Mouse (Mus musculus) hindbrain, embryonic 10.5 days (tissue): ENCODE data around the gene Jak1. TPM values are rescaled to one million over a fixed set of nuclear protein-coding genes. Genes with fewer than 3 reads are reported as not detected.
A peak's percentile ranks its signal among the peaks of the same experiment; 100 is the strongest.
"Not testable (repeated sequence)": the region's sequence is repeated elsewhere in the genome, so short reads cannot be mapped to it uniquely, and the experiment has no call there.

Experiments
- DNase-seq: peaks from one replicate; pipeline ENCODE4 v3.0.0-alpha.2; 2017; ENCODE audit warnings: low spot score
- H3K27ac ChIP-seq: fragments of 300-500 bp; sonication (generic); 2 replicates; pipeline ENCODE4 v1.5.1; 2016; ENCODE audit warnings: mild to moderate bottlenecking, moderate library complexity
- H3K27me3 ChIP-seq: fragments of 300-500 bp; sonication (generic); 2 replicates; pipeline ENCODE4 v1.6.1; 2016; ENCODE audit warnings: mild to moderate bottlenecking; ENCODE audit not compliant: poor library complexity, insufficient read depth, severe bottlenecking
- H3K36me3 ChIP-seq: fragments of 300-500 bp; sonication (generic); 2 replicates; pipeline ENCODE4 v1.6.1; 2016; ENCODE audit warnings: mild to moderate bottlenecking, moderate library complexity
- H3K4me1 ChIP-seq: fragments of 300-500 bp; sonication (generic); replicated peaks from 2 replicates; pipeline ENCODE4 v1.6.1; 2016; ENCODE audit warnings: mild to moderate bottlenecking
- H3K4me3 ChIP-seq: fragments of 300-500 bp; sonication (generic); 2 replicates; pipeline ENCODE4 v1.5.1; 2016; ENCODE audit warnings: mild to moderate bottlenecking, moderate library complexity
- H3K9me3 ChIP-seq: fragments of 300-500 bp; sonication (generic); 2 replicates; pipeline ENCODE4 v1.6.1; 2016; ENCODE audit warnings: mild to moderate bottlenecking, moderate library complexity
- WGBS: fragments of 180-500 bp; shearing (Covaris S2); methylation state at CpG from one replicate; pipeline ENCODE4 v1.1.7; 2016; 5-methylcytosine and 5-hydroxymethylcytosine counted together
- polyA plus RNA-seq: library from polyadenylated mRNA; unstranded; fragments of >200 nt; fragmentation: Nextera tagmentation; extraction: Ambion mirVana; gene quantifications from 2 replicates; pipeline ENCODE4 v1.2.1, GENCODE M21; 2016

The Jak1 gene
- polyA plus RNA-seq, 1 experiment from 2014 or later: 43.0 TPM

DNA sequence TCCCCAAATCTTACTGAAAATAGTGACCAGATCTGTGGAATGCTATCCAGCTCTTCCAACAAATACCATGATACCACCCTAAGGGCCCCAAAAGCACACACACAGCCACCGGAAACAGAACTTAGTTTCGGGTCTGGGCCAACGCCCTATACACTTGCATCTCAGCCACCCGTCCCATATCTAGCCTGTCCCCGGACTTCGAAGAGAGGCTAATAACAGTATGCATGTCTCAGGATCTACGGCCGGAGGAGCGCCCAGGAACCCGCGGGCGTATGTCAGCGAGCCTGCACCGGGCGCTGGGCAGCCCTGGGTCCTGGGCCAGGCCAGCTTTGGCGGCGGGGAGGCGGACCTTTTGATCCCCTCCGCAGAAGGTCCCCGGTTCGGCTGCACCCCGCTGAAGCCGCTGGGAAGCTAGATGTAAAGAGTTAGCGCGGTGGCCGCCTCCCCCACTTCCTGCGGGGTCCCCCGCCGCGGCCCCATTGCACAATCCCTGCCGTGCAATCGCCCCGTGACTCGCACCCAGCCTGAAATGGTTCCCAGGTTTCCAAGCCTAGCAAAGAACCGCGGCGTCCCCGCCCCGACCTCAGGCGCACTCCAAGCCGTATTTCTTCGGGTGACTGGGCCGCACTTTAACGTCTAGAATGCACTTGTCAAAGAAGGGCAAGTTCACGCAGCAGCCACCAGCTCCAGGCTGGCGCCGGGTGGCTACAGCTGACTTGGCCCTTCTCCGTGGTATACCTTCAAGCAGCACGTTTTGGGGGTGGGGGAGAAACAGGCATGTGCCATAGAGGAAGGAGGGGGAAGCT lies 27.9 kb upstream of the Jak1 start:
- WGBS: 1% methylated on average over 49 of the region's 49 CpGs
- H3K4me3 ChIP-seq: peak overlapping the region; percentile 60
- no peaks in the 10 kb centered on the region for H3K36me3 ChIP-seq
- peaks cover 77% of the 10 kb centered on the region for H3K27me3 ChIP-seq
- H3K27ac ChIP-seq: peak overlapping the region; percentile 25; the same call in 1 of the 2 replicates
- peaks cover 28% of the 10 kb centered on the region for H3K4me1 ChIP-seq
- peak; percentile 58 for DNase-seq
- H3K9me3 ChIP-seq: no peaks in the 10 kb centered on the region

DNA sequence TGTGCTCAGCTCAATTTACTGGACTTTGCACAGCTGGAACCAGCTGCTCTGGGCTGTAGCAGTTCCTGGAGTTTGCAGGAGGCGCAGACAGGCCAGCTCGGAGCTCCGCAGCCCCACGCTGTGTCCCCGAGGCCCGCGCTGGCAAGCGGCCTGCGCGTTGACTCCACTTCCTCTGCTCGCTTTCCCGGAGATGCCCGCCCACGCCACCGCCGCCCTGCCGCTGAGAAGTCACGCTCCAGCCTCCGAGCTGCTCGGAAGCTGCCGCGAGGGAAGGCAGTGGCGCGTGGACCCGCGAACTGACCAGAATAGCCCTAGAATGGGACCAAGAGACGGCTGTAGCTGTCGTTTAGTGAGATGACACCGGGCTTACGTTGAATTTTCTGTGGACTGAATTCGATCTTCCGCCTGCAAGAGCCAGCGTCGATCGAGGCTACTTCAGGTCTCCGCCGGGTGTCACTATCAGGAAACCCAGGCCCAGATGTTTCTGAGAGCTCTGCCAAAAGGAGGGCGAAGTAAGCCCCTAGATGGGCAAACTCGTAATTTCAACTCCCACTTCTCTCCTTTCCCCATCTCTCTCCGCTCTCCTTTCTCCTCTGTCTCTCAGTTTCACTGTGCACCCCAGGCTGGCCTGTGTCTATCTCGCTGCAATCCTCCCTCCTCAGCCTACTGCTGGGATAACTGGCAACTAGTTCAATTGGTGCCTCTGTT lies 27.1 kb upstream of the Jak1 start:
- peaks cover 28% of the 10 kb centered on the region for H3K4me1 ChIP-seq
- peak; percentile 73 for DNase-seq
- H3K27ac ChIP-seq: peak overlapping the region; percentile 70
- peak overlapping the region; percentile 60 for H3K4me3 ChIP-seq
- no peaks in the 10 kb centered on the region for H3K9me3 ChIP-seq
- WGBS: 1% methylated on average over 41 of the region's 41 CpGs
- H3K27me3 ChIP-seq: peaks cover 77% of the 10 kb centered on the region
- H3K36me3 ChIP-seq: no peaks in the 10 kb centered on the region

DNA sequence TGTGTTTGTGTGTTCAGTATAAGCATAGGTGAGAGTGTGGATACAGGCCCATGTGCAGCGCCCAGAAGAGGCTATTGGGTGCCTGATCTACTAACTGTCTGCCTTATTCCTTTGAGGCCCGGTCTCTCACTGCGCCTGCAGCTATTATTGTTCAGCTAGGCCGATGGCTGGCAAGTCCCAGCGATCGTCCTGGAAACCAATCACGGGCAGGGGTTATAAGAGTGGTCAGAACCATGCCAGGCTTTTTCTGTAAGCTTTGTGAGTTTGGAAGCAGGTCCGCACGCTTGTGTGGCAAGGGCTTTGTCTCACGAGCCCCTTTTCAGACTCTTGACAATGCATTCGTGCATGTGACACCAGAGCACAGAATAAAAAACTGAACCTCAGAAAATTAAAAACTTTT lies 23.2 kb upstream of the Jak1 start:
- Histone ChIP-seq H3K4me1 (peaks cover 24% of the 10 kb centered on the region), H3K4me3 (no peak overlapping the region), H3K36me3 (no peaks in the 10 kb centered on the region), H3K9me3 (no peaks in the 10 kb centered on the region), H3K27ac (no peak overlapping the region), H3K27me3 (peaks cover 49% of the 10 kb centered on the region)
- DNase-seq: no peak
- 49% methylated on average over 11 of the region's 11 CpGs for WGBS

DNA sequence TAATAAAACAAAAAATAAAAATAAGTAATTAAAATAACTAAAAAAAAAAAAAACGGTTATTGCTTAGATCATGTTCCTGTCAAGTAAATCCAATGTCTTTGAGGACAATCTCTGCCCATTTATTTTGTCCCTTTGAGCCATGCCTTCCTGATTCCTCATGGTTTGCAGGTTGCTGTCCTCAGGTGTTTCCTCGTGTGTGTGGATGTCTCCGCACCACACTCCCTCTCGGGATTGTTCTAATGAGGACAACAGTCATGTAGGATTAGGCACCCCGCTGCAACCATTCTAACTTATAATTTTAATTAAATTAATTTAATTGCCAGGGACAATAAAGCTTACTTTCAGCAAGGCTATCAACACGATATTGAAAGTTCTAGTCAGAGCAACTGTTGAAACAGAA lies 21.5 kb upstream of the Jak1 start:
- no peak overlapping the region for H3K4me3 ChIP-seq
- no peaks in the 10 kb centered on the region for H3K9me3 ChIP-seq
- peaks cover 8% of the 10 kb centered on the region; the same call in 1 of the 2 replicates for H3K4me1 ChIP-seq
- H3K27me3 ChIP-seq: peaks cover 32% of the 10 kb centered on the region
- no peak overlapping the region for H3K27ac ChIP-seq
- no peak for DNase-seq
- no peaks in the 10 kb centered on the region for H3K36me3 ChIP-seq
- 85% methylated on average over 6 of the region's 6 CpGs for WGBS

DNA sequence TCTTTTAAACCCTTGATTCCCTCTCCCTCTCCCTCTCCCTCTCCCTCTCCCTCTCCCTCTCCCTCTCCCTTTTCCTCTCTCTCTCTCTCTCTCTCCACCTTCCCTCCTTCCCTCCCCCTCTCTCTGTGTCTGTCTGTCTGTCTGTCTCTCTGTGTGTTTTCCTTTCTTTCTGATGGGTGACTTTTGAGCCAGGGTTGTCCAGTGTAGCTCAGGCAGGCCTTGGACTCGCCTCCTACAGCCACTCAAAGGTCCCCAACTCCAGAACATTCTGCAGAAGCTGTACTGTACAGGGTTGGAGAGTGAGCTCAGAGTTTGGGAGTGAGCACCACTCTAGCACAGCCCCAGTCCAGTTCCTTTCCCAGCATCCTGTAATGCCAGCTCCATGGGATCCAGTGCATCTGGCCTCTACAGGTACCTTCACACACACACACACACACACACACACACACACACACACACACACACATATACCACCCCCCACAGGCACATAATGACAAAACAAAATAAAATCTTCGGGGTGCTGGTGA lies 20.9 kb upstream of the Jak1 start:
- H3K27me3 ChIP-seq: peaks cover 26% of the 10 kb centered on the region
- H3K27ac ChIP-seq: no peak overlapping the region
- no peaks in the 10 kb centered on the region for H3K9me3 ChIP-seq
- H3K4me1 ChIP-seq: peaks cover 8% of the 10 kb centered on the region; the same call in 1 of the 2 replicates
- 67% methylated on average over 2 of the region's 2 CpGs for WGBS
- no peak for DNase-seq
- H3K36me3 ChIP-seq: no peaks in the 10 kb centered on the region
- H3K4me3 ChIP-seq: no peak overlapping the region

DNA sequence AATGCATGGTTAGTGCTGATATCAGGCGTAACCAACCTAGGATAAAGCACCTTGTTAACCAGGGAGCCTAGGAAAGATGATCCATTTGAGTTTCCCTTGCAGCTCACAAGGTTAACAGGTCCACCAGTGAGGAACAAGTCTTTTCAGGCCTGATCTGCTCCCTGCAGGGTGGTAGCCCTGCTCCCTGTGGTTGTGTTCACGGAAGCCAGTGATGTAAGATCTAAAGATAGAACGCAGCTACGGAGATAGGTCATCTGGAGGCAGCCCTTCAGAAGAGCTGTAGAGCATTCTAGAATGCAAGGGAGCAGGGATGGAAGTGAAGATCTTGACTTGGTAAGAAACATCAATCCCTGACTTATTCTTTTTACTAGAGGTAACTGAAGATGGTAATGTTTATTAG lies 18.9 kb upstream of the Jak1 start:
- Histone ChIP-seq H3K9me3 (no peaks in the 10 kb centered on the region), H3K36me3 (no peaks in the 10 kb centered on the region)
- WGBS: 77% methylated on average over 4 of the region's 4 CpGs

DNA sequence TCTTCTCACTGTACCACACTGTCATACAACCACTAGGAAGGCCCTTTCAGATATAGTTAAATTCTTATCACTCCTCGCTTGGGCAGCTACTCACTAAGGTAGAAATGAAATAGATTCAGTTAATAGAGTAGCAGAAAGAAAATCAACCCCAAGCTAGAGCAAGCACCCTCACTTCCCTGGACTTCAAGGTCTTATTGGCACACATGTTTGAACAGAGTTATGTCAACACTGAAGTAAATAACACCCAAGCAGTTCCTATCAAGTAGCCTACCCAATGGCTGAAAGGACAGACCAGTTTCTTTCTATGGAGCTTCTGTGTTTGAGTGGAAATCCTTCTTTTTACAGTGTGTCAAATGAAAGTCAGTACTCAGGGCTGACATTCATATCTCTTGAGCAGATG lies 17.2 kb upstream of the Jak1 start:
- DNase-seq: no peak
- Histone ChIP-seq H3K27ac (no peak overlapping the region), H3K4me1 (no peaks in the 10 kb centered on the region; the same call in 1 of the 2 replicates), H3K9me3 (no peaks in the 10 kb centered on the region), H3K36me3 (no peaks in the 10 kb centered on the region), H3K27me3 (no peaks in the 10 kb centered on the region), H3K4me3 (no peak overlapping the region)
- 79% methylated on average over 1 of the region's 1 CpGs for WGBS

More for the DNA sequence above, 18.9 kb upstream of the Jak1 start:
- H3K27me3 ChIP-seq: peaks cover 7% of the 10 kb centered on the region
- DNase-seq: no peak
- H3K4me3 ChIP-seq: no peak overlapping the region
- no peak overlapping the region for H3K27ac ChIP-seq
- H3K4me1 ChIP-seq: peaks cover 7% of the 10 kb centered on the region; the same call in 1 of the 2 replicates

DNA sequence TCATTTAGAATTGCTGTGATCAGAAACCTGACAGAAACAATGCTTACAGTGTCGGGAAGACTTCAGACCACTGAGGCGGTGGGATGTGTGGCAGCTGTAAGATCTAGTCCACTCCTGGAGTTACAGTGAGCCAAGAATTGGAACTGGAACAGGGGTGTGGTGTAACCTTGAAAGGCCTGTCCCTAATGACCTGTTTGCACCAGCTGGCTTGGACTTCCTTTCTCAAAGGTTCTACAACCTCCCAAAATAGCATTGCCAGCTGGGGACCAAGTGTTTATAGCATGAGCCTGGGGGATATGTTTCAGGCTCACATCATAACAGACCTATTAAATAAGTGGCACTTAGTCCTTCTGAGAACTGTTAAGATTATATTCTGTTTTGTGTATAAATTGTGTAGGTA lies 15.0 kb upstream of the Jak1 start:
- DNase-seq: no peak
- 79% methylated on average over 2 of the region's 2 CpGs for WGBS

DNA sequence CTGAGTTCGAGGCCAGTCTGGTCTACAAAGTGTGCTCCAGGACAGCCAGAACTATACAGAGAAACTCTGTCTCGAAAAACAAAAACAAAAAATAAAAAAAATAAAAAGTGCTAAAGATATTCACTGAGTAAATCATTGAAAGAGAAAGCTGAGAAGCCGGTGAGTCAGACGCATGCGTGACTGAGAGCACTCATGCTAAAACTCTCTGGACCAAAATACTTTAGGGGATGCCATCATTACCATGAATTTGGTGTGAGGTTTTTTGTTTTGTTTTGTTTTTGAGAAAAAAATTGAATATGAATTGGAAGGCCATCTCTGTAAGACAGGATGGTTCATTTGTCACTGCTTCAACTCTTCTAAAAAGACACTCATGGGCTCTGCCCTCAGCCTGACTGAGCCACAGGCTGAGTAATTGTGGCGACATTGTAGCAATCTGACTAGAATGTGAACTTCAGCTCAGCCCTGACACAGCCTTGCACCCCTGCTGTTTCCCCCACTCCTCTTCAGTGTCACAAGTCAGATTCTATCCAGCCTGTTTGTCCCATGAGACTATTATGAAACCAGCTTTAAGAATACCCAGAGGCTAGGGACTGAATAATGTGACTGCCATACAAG lies 11.5 kb upstream of the Jak1 start:
- H3K27me3 ChIP-seq: no peaks in the 10 kb centered on the region
- DNase-seq: no peak
- no peaks in the 10 kb centered on the region; the same call in 1 of the 2 replicates for H3K4me1 ChIP-seq
- no peak overlapping the region for H3K27ac ChIP-seq
- H3K36me3 ChIP-seq: no peaks in the 10 kb centered on the region
- H3K9me3 ChIP-seq: no peaks in the 10 kb centered on the region
- WGBS: 83% methylated on average over 6 of the region's 6 CpGs
- no peak overlapping the region for H3K4me3 ChIP-seq

More for the DNA sequence above, 15.0 kb upstream of the Jak1 start:
- no peaks in the 10 kb centered on the region for H3K27me3 ChIP-seq
- H3K4me3 ChIP-seq: no peak overlapping the region
- no peaks in the 10 kb centered on the region; the same call in 1 of the 2 replicates for H3K4me1 ChIP-seq
- no peak overlapping the region for H3K27ac ChIP-seq
- no peaks in the 10 kb centered on the region for H3K9me3 ChIP-seq
- no peaks in the 10 kb centered on the region for H3K36me3 ChIP-seq

DNA sequence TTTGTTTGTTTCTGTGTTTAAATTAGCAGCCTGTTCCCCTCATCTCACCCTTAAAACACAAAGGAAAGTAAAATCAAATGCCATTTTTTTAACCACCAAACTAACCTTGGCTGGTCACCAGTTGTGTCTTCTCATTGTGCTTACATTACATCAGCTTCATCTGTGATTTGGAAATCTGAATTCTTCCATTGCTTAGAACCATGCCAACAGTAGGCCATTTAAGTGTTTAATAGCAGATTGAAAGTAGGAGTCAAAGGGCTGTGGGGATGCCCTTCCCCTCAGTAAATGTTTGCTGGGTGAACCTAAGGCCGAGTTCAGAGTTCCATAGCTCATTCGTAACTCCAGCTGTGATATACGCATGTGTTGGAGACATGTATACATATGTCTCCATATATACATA lies 10.8 kb upstream of the Jak1 start:
- no peaks in the 10 kb centered on the region for H3K4me1 ChIP-seq
- no peaks in the 10 kb centered on the region for H3K27me3 ChIP-seq
- H3K27ac ChIP-seq: no peak overlapping the region
- DNase-seq: no peak
- H3K36me3 ChIP-seq: no peaks in the 10 kb centered on the region
- H3K4me3 ChIP-seq: no peak overlapping the region
- 91% methylated on average over 3 of the region's 3 CpGs for WGBS
- H3K9me3 ChIP-seq: no peaks in the 10 kb centered on the region

DNA sequence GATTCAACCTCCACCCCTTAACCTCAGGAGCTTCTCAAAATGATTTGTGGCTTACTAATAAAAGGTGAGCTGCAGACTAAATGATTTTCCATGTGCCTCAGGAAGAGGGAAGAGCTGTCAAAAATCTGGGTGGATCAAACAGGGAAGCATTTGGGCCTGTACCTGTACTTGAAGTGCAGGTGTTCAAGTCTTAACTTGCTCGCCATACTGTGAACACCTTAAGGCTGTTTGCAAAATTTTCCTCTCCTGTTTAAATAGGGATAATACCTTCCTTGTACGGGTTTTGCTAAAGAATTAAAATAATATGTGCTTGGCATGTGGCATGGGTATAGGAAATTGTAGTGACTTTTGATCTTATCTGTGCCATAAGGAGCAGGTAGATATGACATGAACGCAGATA lies 5.7 kb upstream of the Jak1 start:
- H3K27me3 ChIP-seq: peaks cover 6% of the 10 kb centered on the region; the same call in 1 of the 2 replicates
- no peak overlapping the region for H3K27ac ChIP-seq
- H3K9me3 ChIP-seq: no peaks in the 10 kb centered on the region
- DNase-seq: no peak
- H3K4me3 ChIP-seq: no peak overlapping the region
- 86% methylated on average over 3 of the region's 3 CpGs for WGBS
- H3K4me1 ChIP-seq: 0 out of 2 replicates have a peak, but pooled peaks cover 1% of the 10 kb centered on the region
- no peaks in the 10 kb centered on the region for H3K36me3 ChIP-seq

DNA sequence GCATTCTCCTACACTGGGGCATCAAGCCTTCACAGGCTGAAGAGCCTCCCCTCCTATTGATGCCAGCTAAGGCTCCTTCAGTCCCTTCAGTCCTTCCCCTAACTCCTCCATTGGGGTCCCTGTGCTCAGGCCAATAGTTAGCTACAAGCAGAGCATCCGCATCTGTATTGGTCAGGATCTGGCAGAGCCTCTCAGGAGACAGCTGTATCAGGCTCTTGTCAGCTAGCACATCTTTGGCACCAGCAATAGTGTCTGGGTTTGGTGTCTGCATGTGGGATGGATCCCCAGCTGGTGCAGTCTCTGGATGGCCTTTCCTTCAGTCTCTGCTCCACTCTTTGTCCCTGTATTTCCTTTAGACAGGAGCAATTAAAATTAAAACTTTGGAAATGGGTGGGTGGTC lies 3.4 kb upstream of the Jak1 start:
- WGBS: 67% methylated on average over 1 of the region's 1 CpGs
- not testable (repeated sequence) for DNase-seq, H3K27ac ChIP-seq, H3K36me3 ChIP-seq, H3K4me3 ChIP-seq, H3K9me3 ChIP-seq
- Histone ChIP-seq H3K4me1 (peaks cover 16% of the 10 kb centered on the region), H3K27me3 (peaks cover 16% of the 10 kb centered on the region)
